In genomic region chr2:162220586-162220985, GRCm38 (mm10) we compare ENCODE assay signal across 24 mouse cellular contexts.
DNase-seq lines count a peak whose midpoint lies in the region; ATAC-seq lines count a peak whose summit lies in the region.
"Had no signal": no experiment of that assay in that cellular context is flagged by ENCODE, and none has a peak within 500 bp of the region (broad histone marks: within the 10 kb centered on the region; RNA-seq: fewer than 3 reads in every experiment).

No protein-coding gene starts in this region.

- no peaks in the 10 kb centered on the region for H3K9me3 ChIP-seq in kidney, embryonic 14.5 days (ENCODE audit: control insufficient read depth, low read length)
- no peaks in the 10 kb centered on the region for H3K9me3 ChIP-seq in forebrain, embryonic 15.5 days
- H3K9me3 ChIP-seq: forebrain, embryonic 10.5 days; forebrain, embryonic 13.5 days; hindbrain, embryonic 12.5 days; hindbrain, embryonic 15.5 days had no signal

- DNase-seq in kidney, adult 18-20 months, result peak; percentile 16
- DNase-seq in kidney, postnatal 4 days, result no peak
- peak; percentile 76 for DNase-seq in kidney, adult 9 months
- peak; percentile 32 to 47 for DNase-seq in kidney, postnatal 25 days
- DNase-seq: adrenal gland, postnatal 10 days; adrenal gland, postnatal 36 days; B cell, adult 2 months; cerebellum, adult 18-20 months; cerebellum, adult 9-10 months; cerebellum, postnatal 14 days; forebrain, postnatal 0 days; gastrocnemius, adult 2 months; gastrocnemius, postnatal 14 days; heart, adult 11 months had no signal

- H3K4me1 ChIP-seq in kidney, embryonic 14.5 days (ENCODE audit: control insufficient read depth, insufficient read depth, low read length), result no peaks in the 10 kb centered on the region
- peaks cover 8% of the 10 kb centered on the region; the same call in 1 of the 2 replicates for H3K4me1 ChIP-seq in forebrain, embryonic 15.5 days
- H3K4me1 ChIP-seq: forebrain, embryonic 10.5 days; forebrain, embryonic 13.5 days; hindbrain, embryonic 12.5 days; hindbrain, embryonic 15.5 days had no signal

- no peak for ATAC-seq in kidney, embryonic 14.5 days (ENCODE audit: low FRiP score, low TSS enrichment)
- no peak for ATAC-seq in forebrain, embryonic 15.5 days (replicated peaks)
- ATAC-seq: forebrain, postnatal 0 days; Patski had no signal

- no peak overlapping the region for H3K27ac ChIP-seq in kidney, embryonic 14.5 days (ENCODE audit: low read depth, low read length)
- H3K27ac ChIP-seq in forebrain, embryonic 15.5 days (replicated peaks), result no peak overlapping the region
- H3K27ac ChIP-seq: forebrain, embryonic 10.5 days; forebrain, embryonic 13.5 days; gastrocnemius, adult 2 months; hindbrain, embryonic 12.5 days; hindbrain, embryonic 15.5 days had no signal

- H3K9ac ChIP-seq in kidney, embryonic 14.5 days (ENCODE audit: low read depth, low read length), result no peak overlapping the region
- no peak overlapping the region for H3K9ac ChIP-seq in forebrain, embryonic 15.5 days (replicated peaks)
- H3K9ac ChIP-seq: forebrain, embryonic 13.5 days; forebrain, postnatal 0 days; hindbrain, embryonic 12.5 days; hindbrain, embryonic 15.5 days had no signal

- no peak overlapping the region for H3K4me2 ChIP-seq in kidney, embryonic 14.5 days (replicated peaks; ENCODE audit: low read depth, low read length)
- no peak overlapping the region for H3K4me2 ChIP-seq in forebrain, embryonic 15.5 days (replicated peaks)
- H3K4me2 ChIP-seq: forebrain, embryonic 13.5 days; heart, embryonic 11.5 days; hindbrain, embryonic 12.5 days; hindbrain, embryonic 15.5 days had no signal

- H3K27me3 ChIP-seq in kidney, embryonic 14.5 days (ENCODE audit: control insufficient read depth, insufficient read depth, low read length), result no peaks in the 10 kb centered on the region
- H3K27me3 ChIP-seq in forebrain, embryonic 15.5 days, result no peaks in the 10 kb centered on the region
- H3K27me3 ChIP-seq: CH12.LX; forebrain, embryonic 13.5 days; hindbrain, embryonic 12.5 days; hindbrain, embryonic 15.5 days; Patski had no signal

- no peaks in the 10 kb centered on the region for H3K36me3 ChIP-seq in kidney, embryonic 14.5 days (ENCODE audit: control insufficient read depth, insufficient read depth, low read length)
- H3K36me3 ChIP-seq in forebrain, embryonic 15.5 days, result no peaks in the 10 kb centered on the region
- H3K36me3 ChIP-seq: forebrain, embryonic 10.5 days; G1E; hindbrain, embryonic 12.5 days; hindbrain, embryonic 15.5 days had no signal

- no peak overlapping the region for H3K4me3 ChIP-seq in kidney, embryonic 14.5 days (ENCODE audit: low read length)
- H3K4me3 ChIP-seq in forebrain, embryonic 15.5 days, result no peak overlapping the region
- H3K4me3 ChIP-seq: forebrain, embryonic 10.5 days; forebrain, embryonic 13.5 days; gastrocnemius, adult 2 months; hindbrain, embryonic 12.5 days; hindbrain, embryonic 15.5 days had no signal

Comparison
In these comparisons a context has a peak if more than half of its experiments do, and no peak if none do; other contexts are left out.
1. DNase-seq: peak in kidney, adult 18-20 months (single experiment), kidney, adult 9 months (single experiment) and kidney, postnatal 25 days (2 of 2); none in kidney, postnatal 4 days (0 of 2).